Mouse (Mus musculus): ENCODE results near the gene Hist1h2bb.
"Not testable (repeated sequence)": the region's sequence is repeated elsewhere in the genome, so short reads cannot be mapped to it uniquely, and the experiment has no call there.

The Hist1h2bb gene

DNA sequence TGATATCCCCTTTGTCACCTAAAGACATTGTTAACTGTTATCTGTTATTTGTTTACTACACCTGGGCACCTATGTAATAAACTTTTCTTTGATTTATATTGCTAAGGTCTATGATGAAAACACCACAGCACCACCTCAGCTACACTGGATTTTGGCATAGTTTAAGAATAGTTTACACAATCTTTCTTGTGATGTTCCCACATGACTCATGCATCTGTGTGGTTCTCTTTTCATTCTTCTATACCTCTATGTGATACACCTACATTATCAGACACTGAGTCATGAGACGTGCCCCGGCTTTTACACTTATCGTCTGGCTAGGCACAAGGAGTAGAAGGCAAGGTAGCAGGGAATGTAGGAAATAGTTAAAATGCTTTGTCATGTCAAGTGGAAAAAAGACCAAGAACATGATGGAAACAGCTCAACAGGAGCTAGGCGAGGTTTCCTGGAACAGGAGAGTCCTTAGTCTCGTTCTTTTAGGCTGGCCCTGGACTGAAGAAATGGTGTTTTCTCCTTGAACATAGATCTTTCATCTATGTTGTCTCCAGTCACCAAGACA lies 3.1 kb downstream of the Hist1h2bb start:
- no peak for DNase-seq (ENCODE audit: low spot score)

DNA sequence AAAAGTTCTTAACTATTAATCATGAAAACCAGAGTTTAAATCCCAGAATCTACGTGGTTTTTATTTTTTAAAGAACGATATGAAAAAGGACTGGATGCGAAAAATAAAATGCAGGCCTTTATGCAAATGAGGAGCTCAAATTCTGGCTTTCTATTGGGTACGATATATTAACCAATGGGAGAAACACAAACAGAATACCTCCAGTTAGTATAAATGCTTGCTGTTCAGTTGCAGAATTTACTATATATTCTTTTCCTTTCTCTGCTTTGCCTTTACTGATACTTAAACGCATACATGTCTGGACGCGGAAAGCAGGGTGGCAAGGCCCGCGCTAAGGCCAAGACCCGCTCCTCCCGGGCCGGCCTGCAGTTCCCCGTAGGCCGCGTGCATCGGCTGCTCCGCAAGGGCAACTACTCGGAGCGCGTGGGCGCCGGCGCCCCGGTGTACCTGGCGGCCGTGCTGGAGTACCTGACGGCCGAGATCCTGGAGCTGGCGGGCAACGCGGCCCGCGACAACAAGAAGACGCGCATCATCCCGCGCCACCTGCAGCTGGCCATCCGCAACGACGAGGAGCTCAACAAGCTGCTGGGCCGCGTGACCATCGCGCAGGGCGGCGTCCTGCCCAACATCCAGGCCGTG lies 4.4 kb downstream of the Hist1h2bb start, which contains the start of gene Hist1h2ab:
TSS of gene Hist1h2ab (plus strand) at position 288 of the 639 bp plus-strand sequence.
- DNase-seq (ENCODE audit: low spot score), result not testable (repeated sequence)

DNA sequence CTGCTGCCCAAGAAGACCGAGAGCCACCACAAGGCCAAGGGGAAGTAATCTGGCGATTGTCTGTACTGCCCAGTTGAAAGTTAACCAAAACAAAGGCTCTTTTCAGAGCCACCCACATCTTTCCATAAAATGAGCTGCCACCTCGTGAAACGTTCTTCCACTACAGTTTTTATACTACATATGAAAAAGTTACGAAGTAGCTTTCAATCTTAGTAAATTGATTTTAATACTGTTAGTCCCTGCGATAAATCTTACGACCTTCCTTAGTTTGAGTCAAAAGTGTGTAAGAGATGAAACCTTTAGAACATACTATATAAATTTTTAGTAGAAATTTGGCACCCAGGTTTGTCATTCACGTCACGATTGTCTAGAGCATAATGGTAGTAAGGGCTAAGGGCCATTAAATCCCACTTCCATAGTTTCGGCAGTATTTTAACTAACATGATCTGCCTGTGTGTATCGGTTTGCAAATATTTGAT lies 5.0 kb downstream of the Hist1h2bb start:
- no peak for DNase-seq (ENCODE audit: low spot score)

DNA sequence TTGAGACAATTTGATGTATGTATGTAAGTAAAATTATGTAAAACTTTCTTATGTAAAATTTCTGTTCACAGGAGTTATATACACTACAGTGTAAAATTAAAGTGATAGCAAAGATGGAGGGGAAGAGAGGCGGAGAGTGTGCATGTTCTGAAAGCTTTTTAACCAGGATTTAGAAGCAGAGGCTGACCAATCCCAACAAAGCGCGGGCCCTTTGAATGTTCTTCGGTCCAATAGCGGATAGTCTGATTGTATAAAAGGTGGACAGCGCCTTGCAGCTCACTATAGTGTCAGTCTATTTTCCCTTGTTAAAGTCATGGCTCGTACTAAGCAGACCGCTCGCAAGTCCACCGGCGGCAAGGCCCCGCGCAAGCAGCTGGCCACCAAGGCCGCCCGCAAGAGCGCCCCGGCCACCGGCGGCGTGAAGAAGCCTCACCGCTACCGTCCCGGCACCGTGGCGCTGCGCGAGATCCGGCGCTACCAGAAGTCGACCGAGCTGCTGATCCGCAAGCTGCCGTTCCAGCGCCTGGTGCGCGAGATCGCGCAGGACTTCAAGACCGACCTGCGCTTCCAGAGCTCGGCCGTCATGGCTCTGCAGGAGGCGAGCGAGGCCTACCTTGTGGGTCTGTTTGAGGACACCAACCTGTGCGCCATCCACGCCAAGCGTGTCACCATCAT lies 5.7 kb downstream of the Hist1h2bb start, which contains the start of gene Hist1h3b:
TSS of gene Hist1h3b (plus strand) at position 201 of the 675 bp plus-strand sequence.
- peak; percentile 80 for DNase-seq (ENCODE audit: low spot score)

DNA sequence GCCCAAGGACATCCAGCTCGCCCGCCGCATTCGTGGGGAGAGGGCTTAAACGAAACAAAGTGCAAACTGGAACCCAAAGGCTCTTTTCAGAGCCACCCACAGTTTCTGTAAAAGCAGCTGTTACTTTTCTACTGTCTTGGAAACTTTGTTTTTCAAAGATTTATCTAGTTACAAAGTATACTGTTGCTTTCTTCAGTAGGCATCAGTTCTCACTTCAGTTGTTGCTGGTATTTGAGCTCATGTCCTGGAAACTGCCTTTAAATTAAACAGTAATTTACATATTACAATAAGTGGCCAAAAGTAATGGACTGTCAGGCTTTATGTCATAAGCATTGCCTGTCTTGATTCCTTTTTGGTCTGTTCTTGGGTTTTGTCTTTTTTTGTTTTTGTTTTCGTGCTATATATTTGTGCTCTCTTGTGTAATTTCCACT lies 6.2 kb downstream of the Hist1h2bb start:
- DNase-seq (ENCODE audit: low spot score), result no peak

GRCm38 (mm10) chr13:23753314-23754078 lies 7.0 kb downstream of the Hist1h2bb start:
- no peak for DNase-seq (ENCODE audit: low spot score)

DNA sequence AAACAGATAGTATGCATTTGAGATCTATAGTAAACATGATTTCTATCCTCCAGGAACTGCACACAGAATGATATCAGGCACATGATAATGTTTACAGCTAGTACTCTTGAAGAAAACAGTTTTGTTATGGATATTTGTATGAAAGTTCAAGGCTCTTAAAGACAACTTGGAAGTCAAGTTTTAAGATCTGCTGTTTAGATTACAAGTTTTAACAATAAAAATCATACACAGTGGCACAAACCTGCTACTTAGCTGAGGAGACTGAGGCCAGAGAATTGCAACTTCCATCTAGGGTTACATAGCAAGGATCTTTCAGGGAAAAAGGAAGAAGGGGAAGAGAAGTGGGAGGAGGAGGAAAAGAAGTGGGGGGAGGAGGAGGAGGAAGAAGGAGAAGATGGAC lies 8.5 kb downstream of the Hist1h2bb start:
- DNase-seq (ENCODE audit: low spot score), result no peak

- peak; percentile 81 for DNase-seq (ENCODE audit: low spot score)
Measured at GRCm38 (mm10) chr13:23756790-23757189, 10.3 kb downstream of the Hist1h2bb start, which contains the start of gene Hist1h4b. Gene Hist1h4b, plus strand, starts transcription at chr13:23757013.

- no peak for DNase-seq (ENCODE audit: low spot score)
Measured at GRCm38 (mm10) chr13:23757211-23757773, 10.8 kb downstream of the Hist1h2bb start.

GRCm38 (mm10) chr13:23757921-23758320 lies 11.4 kb downstream of the Hist1h2bb start:
- no peak for DNase-seq (ENCODE audit: low spot score)

GRCm38 (mm10) chr13:23759251-23759771 lies 12.8 kb downstream of the Hist1h2bb start:
- no peak for DNase-seq (ENCODE audit: low spot score)

DNA sequence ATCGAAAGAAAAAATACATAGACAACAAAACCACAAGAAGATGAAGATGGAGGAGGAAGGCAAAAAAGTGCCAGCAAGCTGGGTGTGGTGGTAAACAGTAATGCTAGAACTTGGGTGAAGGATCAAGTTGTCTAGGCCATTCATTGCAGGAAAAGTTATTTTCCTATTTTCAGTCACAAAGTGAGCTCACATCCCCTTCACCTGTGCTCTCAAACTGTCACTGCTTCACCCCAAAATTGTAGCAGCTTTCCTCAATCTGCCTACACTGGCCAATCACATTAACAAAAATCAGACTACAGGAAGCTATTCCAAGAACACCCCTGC lies 13.3 kb downstream of the Hist1h2bb start:
- DNase-seq (ENCODE audit: low spot score), result no peak

GRCm38 (mm10) chr13:23760240-23760971 lies 13.9 kb downstream of the Hist1h2bb start:
- DNase-seq (ENCODE audit: low spot score), result no peak

GRCm38 (mm10) chr13:23760972-23761864 lies 14.7 kb downstream of the Hist1h2bb start, which contains the start of gene Hist1h4a:
Gene Hist1h4a, minus strand, starts transcription at chr13:23761230.
- DNase-seq (ENCODE audit: low spot score), result peak; percentile 95

DNA sequence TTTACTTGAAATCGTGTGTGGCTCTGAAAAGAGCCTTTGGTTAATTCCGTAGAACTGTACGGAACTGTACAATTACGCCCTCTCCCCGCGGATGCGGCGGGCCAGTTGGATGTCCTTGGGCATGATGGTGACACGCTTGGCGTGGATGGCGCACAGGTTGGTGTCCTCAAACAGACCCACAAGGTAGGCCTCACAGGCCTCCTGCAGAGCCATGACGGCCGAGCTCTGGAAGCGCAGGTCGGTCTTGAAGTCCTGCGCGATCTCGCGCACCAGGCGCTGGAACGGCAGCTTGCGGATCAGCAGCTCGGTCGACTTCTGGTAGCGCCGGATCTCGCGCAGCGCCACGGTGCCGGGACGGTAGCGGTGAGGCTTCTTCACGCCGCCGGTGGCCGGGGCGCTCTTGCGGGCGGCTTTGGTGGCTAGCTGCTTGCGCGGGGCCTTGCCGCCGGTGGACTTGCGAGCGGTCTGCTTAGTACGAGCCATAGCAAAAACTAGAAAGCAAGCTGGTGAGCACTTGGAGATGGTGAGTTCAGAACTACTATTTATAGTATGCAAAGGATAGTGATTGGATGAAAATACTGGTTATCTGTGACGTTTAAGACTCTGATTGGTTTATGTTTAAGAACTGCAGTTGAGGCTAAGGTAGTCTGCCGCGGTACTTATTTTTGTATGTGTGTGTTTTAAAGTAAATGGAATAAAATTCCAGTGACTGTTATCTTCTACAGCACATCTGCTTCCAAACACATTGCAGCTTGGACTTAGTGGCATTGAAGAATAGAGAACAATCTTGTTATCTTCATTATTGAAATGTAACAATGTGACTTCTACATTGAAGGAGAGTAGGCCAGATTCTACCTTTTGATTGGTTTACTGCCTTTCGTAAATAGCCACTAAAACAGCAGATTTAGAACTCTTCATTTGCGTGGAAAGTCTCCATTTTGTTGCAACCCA lies 15.6 kb downstream of the Hist1h2bb start, which contains the start of gene Hist1h3a:
TSS of gene Hist1h3a (minus strand) at position 516 of the 951 bp plus-strand sequence.
- DNase-seq (ENCODE audit: low spot score), result peak; percentile 30

DNA sequence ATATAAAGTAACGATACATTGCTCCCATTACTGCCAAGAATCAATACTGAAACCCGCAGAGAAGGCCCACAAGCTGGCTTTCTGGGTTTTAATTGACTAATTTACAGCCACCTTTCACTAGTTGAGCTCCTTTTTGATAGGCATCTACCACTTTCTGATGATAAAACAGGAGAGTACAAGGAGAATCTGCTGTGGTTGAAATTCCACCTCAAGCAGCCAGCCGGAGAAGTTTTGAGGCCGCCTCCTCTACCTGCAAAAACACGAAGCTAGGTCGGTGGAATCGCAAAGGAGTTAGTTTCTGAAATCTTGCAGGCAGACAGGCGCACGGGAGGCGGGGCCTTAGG lies 16.7 kb downstream of the Hist1h2bb start:
- no peak for DNase-seq (ENCODE audit: low spot score)

GRCm38 (mm10) chr13:23763586-23764323 lies 17.2 kb downstream of the Hist1h2bb start, which contains the start of gene Hist1h1a:
Gene Hist1h1a, plus strand, starts transcription at chr13:23763666.
- DNase-seq (ENCODE audit: low spot score), result peak; percentile 77
